Mouse (Mus musculus): ENCODE results near the gene Zfp612. TPM values are rescaled to one million over a fixed set of nuclear protein-coding genes. Genes with fewer than 3 reads are reported as not detected.

Zfp612 gene
- polyA plus RNA-seq, 1 experiment, result not detected

- TF ChIP-seq POLR2A (IDR thresholded peaks at IDR 0.05; ENCODE audit: borderline replicate concordance, low read depth, low read length) (no peak), CTCF (IDR thresholded peaks at IDR 0.05; ENCODE audit: low read depth, low read length) (no peak)
- Histone ChIP-seq H3K4me1 (ENCODE audit: control insufficient read depth, insufficient read depth, low read length) (no peaks in the 10 kb centered on the region), H3K4me3 (ENCODE audit: insufficient read depth, low read length) (no peak overlapping the region), H3K27ac (ENCODE audit: insufficient read depth, low read depth, low read length) (no peak overlapping the region)
These were observed 14.8 kb upstream of the Zfp612 start for GRCm38 (mm10) chr8:110064606-110065365.

GRCm38 (mm10) chr8:110065676-110066075, 13.9 kb upstream of the Zfp612 start:
- Histone ChIP-seq H3K27ac (ENCODE audit: insufficient read depth, low read depth, low read length) (no peak overlapping the region), H3K4me1 (ENCODE audit: control insufficient read depth, insufficient read depth, low read length) (no peaks in the 10 kb centered on the region), H3K4me3 (ENCODE audit: insufficient read depth, low read length) (no peak overlapping the region)
- TF ChIP-seq POLR2A (IDR thresholded peaks at IDR 0.05; ENCODE audit: borderline replicate concordance, low read depth, low read length) (no peak), CTCF (IDR thresholded peaks at IDR 0.05; ENCODE audit: low read depth, low read length) (no peak)

- no peaks in the 10 kb centered on the region for H3K4me1 ChIP-seq (ENCODE audit: control insufficient read depth, insufficient read depth, low read length)
- TF ChIP-seq CTCF (IDR thresholded peaks at IDR 0.05; ENCODE audit: low read depth, low read length) (no peak), POLR2A (IDR thresholded peaks at IDR 0.05; ENCODE audit: borderline replicate concordance, low read depth, low read length) (no peak)
- H3K4me3 ChIP-seq (ENCODE audit: insufficient read depth, low read length), result no peak overlapping the region
- H3K27ac ChIP-seq (ENCODE audit: insufficient read depth, low read depth, low read length), result no peak overlapping the region
These were observed 9.8 kb upstream of the Zfp612 start for GRCm38 (mm10) chr8:110069706-110070105.

- Histone ChIP-seq H3K4me1 (ENCODE audit: control insufficient read depth, insufficient read depth, low read length) (no peaks in the 10 kb centered on the region), H3K27ac (ENCODE audit: insufficient read depth, low read depth, low read length) (no peak overlapping the region), H3K4me3 (ENCODE audit: insufficient read depth, low read length) (no peak overlapping the region)
- no peak for TF ChIP-seq POLR2A (IDR thresholded peaks at IDR 0.05; ENCODE audit: borderline replicate concordance, low read depth, low read length)
- peak; percentile 76 for TF ChIP-seq CTCF (IDR thresholded peaks at IDR 0.05; ENCODE audit: low read depth, low read length)
These were observed 7.9 kb upstream of the Zfp612 start for GRCm38 (mm10) chr8:110071600-110071999.

GRCm38 (mm10) chr8:110074496-110074895, 5.0 kb upstream of the Zfp612 start:
- no peak overlapping the region for H3K27ac ChIP-seq (ENCODE audit: insufficient read depth, low read depth, low read length)
- H3K4me1 ChIP-seq (ENCODE audit: control insufficient read depth, insufficient read depth, low read length), result no peaks in the 10 kb centered on the region
- TF ChIP-seq CTCF (IDR thresholded peaks at IDR 0.05; ENCODE audit: low read depth, low read length) (no peak), POLR2A (IDR thresholded peaks at IDR 0.05; ENCODE audit: borderline replicate concordance, low read depth, low read length) (no peak)
- no peak overlapping the region for H3K4me3 ChIP-seq (ENCODE audit: insufficient read depth, low read length)

- H3K4me3 ChIP-seq (ENCODE audit: insufficient read depth, low read length), result no peak overlapping the region
- no peak overlapping the region for H3K27ac ChIP-seq (ENCODE audit: insufficient read depth, low read depth, low read length)
- no peaks in the 10 kb centered on the region for H3K4me1 ChIP-seq (ENCODE audit: control insufficient read depth, insufficient read depth, low read length)
- TF ChIP-seq CTCF (IDR thresholded peaks at IDR 0.05; ENCODE audit: low read depth, low read length) (no peak), POLR2A (IDR thresholded peaks at IDR 0.05; ENCODE audit: borderline replicate concordance, low read depth, low read length) (no peak)
These were observed 3.0 kb downstream of the Zfp612 start for GRCm38 (mm10) chr8:110082416-110083105.

- H3K4me3 ChIP-seq (ENCODE audit: insufficient read depth, low read length), result no peak overlapping the region
- H3K4me1 ChIP-seq (ENCODE audit: control insufficient read depth, insufficient read depth, low read length), result no peaks in the 10 kb centered on the region
- TF ChIP-seq CTCF (IDR thresholded peaks at IDR 0.05; ENCODE audit: low read depth, low read length) (no peak), POLR2A (IDR thresholded peaks at IDR 0.05; ENCODE audit: borderline replicate concordance, low read depth, low read length) (no peak)
- H3K27ac ChIP-seq (ENCODE audit: insufficient read depth, low read depth, low read length), result no peak overlapping the region
These were observed 12.3 kb downstream of the Zfp612 start for GRCm38 (mm10) chr8:110091869-110092268.

GRCm38 (mm10) chr8:110100907-110101306, 21.4 kb downstream of the Zfp612 start, which contains the start of gene Gm21964:
Gene Gm21964 (plus strand): TSS chr8:110101207.
- H3K27ac ChIP-seq (ENCODE audit: insufficient read depth, low read depth, low read length), result no peak within 1 kb of the TSS
- no peaks in the 10 kb centered on the region for H3K4me1 ChIP-seq (ENCODE audit: control insufficient read depth, insufficient read depth, low read length)
- no peak for TF ChIP-seq CTCF (IDR thresholded peaks at IDR 0.05; ENCODE audit: low read depth, low read length)
- TF ChIP-seq POLR2A (IDR thresholded peaks at IDR 0.05; ENCODE audit: borderline replicate concordance, low read depth, low read length), result no peak
- H3K4me3 ChIP-seq (ENCODE audit: insufficient read depth, low read length), result no peak within 1 kb of the TSS

GRCm38 (mm10) chr8:110101676-110102075, 22.1 kb downstream of the Zfp612 start:
- Histone ChIP-seq H3K27ac (ENCODE audit: insufficient read depth, low read depth, low read length) (no peak overlapping the region), H3K4me3 (ENCODE audit: insufficient read depth, low read length) (no peak overlapping the region), H3K4me1 (ENCODE audit: control insufficient read depth, insufficient read depth, low read length) (no peaks in the 10 kb centered on the region)
- no peak for TF ChIP-seq POLR2A (IDR thresholded peaks at IDR 0.05; ENCODE audit: borderline replicate concordance, low read depth, low read length)
- no peak for TF ChIP-seq CTCF (IDR thresholded peaks at IDR 0.05; ENCODE audit: low read depth, low read length)

- no peak for TF ChIP-seq CTCF (IDR thresholded peaks at IDR 0.05; ENCODE audit: low read depth, low read length)
- no peak for TF ChIP-seq POLR2A (IDR thresholded peaks at IDR 0.05; ENCODE audit: borderline replicate concordance, low read depth, low read length)
- Histone ChIP-seq H3K27ac (ENCODE audit: insufficient read depth, low read depth, low read length) (no peak within 1 kb of the TSS), H3K4me3 (ENCODE audit: insufficient read depth, low read length) (no peak within 1 kb of the TSS), H3K4me1 (ENCODE audit: control insufficient read depth, insufficient read depth, low read length) (no peaks in the 10 kb centered on the region)
These were observed 23.1 kb downstream of the Zfp612 start, which contains the start of gene Gm17720 for GRCm38 (mm10) chr8:110102653-110103052. Gene Gm17720 (minus strand): TSS chr8:110102753.
